Mouse (Mus musculus): ENCODE data around the gene Itga7. TPM values are rescaled to one million over a fixed set of nuclear protein-coding genes. Genes with fewer than 3 reads are reported as not detected.

Itga7 gene
- polyA plus RNA-seq, 1 experiment from 2014 or later: 2.1 TPM

DNA sequence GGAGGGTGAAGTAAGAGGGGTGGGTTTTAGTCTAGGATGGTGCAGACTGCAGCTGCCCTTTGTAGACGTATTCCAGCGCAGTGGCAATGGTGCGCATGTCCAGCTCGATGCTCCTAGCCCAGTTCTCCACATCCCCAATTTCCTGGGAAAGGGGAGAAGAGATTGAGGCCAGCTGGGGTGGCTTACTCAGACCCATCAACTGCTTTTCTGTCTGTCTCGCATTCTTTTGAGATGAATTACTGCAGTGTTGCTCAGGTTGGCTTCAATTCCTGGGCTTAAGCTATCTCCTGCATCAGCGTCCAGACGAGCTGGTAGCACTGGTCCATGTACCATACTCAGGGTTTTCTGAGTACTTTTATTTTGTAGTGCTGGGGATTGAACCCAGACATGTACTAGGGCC is 13.7 kb upstream of the Itga7 start:
- Histone ChIP-seq H3K4me1 (ENCODE audit: insufficient read depth) (peaks cover 3% of the 10 kb centered on the region; the same call in 1 of the 2 replicates), H3K9me3 (ENCODE audit: low read depth, low read length) (no peaks in the 10 kb centered on the region), H3K36me3 (ENCODE audit: insufficient read depth) (peaks cover 39% of the 10 kb centered on the region), H3K27ac (ENCODE audit: low read depth) (0 out of 2 replicates have a peak overlapping the region, but pooled peaks have one; percentile 43), H3K27me3 (ENCODE audit: insufficient read depth, low read length) (no peaks in the 10 kb centered on the region), H3K4me2 (no peak overlapping the region), H3K4me3 (ENCODE audit: low read depth, low read length) (no peak overlapping the region), H3K9ac (no peak overlapping the region)
- TF ChIP-seq CTCF (IDR thresholded peaks at IDR 0.05; ENCODE audit: low read depth): no peak
- no peak for ATAC-seq (ENCODE audit: insufficient read depth)
- DNase-seq: no peak
- 78% methylated on average over 7 of the region's 7 CpGs for WGBS

DNA sequence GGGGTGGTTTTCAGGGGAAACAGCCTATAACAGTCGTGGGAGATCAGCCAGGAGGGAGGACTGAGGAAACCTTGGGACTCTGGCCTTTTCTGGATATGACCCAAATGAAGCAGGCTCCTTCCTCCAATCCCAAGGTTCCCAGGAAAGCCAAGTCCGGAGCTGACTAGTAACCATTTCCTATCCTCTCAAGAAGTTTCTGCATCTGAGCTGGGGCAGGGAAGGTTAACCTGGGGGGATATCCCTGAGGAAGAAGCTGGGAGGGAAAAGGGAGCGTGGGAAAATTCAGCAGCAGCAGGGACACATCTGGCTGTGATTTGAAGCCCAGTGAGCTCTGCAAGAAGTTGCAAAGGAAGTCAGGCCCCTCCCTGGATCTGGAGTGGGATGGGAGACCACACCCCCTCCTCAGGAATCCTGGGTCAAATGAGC is 12.9 kb upstream of the Itga7 start:
- peak; percentile 37 for DNase-seq
- 0 out of 2 replicates have a peak overlapping the region, but pooled peaks have one; percentile 38 for H3K27ac ChIP-seq (ENCODE audit: low read depth)
- ATAC-seq (ENCODE audit: insufficient read depth): no peak
- H3K36me3 ChIP-seq (ENCODE audit: insufficient read depth): peaks cover 33% of the 10 kb centered on the region
- TF ChIP-seq CTCF (IDR thresholded peaks at IDR 0.05; ENCODE audit: low read depth): no peak
- no peak overlapping the region for H3K9ac ChIP-seq
- peaks cover 3% of the 10 kb centered on the region; the same call in 1 of the 2 replicates for H3K4me1 ChIP-seq (ENCODE audit: insufficient read depth)
- no peaks in the 10 kb centered on the region for H3K9me3 ChIP-seq (ENCODE audit: low read depth, low read length)
- H3K4me2 ChIP-seq: no peak overlapping the region
- no peak overlapping the region for H3K4me3 ChIP-seq (ENCODE audit: low read depth, low read length)
- H3K27me3 ChIP-seq (ENCODE audit: insufficient read depth, low read length): no peaks in the 10 kb centered on the region
- WGBS: 59% methylated on average over 3 of the region's 3 CpGs

DNA sequence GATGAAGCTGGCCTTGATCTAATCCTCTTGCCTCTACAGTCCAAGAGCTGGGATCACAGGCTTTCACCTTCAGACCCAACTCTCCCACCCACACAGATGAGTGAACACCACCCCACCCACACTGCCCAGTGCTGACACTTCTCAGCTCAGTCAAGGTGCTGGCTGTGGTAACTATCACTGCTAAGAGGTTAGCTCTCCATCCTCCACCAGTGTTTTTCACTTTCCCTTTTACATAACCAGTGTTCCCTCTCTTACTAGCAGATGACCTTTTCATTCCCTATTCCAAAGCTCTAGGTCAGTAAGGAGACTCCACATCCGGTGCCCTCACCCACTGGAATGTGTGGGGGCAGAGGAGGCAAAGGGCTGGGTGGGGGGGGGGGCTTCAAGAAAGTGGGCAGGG is 12.4 kb upstream of the Itga7 start:
- no peaks in the 10 kb centered on the region for H3K27me3 ChIP-seq (ENCODE audit: insufficient read depth, low read length)
- H3K9ac ChIP-seq: no peak overlapping the region
- DNase-seq (no peak), ATAC-seq (ENCODE audit: insufficient read depth) (no peak)
- H3K9me3 ChIP-seq (ENCODE audit: low read depth, low read length): no peaks in the 10 kb centered on the region
- peaks cover 31% of the 10 kb centered on the region for H3K36me3 ChIP-seq (ENCODE audit: insufficient read depth)
- H3K4me2 ChIP-seq: no peak overlapping the region
- 45% methylated on average over 1 of the region's 1 CpGs for WGBS
- no peak overlapping the region for H3K4me3 ChIP-seq (ENCODE audit: low read depth, low read length)
- peaks cover 3% of the 10 kb centered on the region; the same call in 1 of the 2 replicates for H3K4me1 ChIP-seq (ENCODE audit: insufficient read depth)
- H3K27ac ChIP-seq (ENCODE audit: low read depth): no peak overlapping the region
- no peak for TF ChIP-seq CTCF (IDR thresholded peaks at IDR 0.05; ENCODE audit: low read depth)

DNA sequence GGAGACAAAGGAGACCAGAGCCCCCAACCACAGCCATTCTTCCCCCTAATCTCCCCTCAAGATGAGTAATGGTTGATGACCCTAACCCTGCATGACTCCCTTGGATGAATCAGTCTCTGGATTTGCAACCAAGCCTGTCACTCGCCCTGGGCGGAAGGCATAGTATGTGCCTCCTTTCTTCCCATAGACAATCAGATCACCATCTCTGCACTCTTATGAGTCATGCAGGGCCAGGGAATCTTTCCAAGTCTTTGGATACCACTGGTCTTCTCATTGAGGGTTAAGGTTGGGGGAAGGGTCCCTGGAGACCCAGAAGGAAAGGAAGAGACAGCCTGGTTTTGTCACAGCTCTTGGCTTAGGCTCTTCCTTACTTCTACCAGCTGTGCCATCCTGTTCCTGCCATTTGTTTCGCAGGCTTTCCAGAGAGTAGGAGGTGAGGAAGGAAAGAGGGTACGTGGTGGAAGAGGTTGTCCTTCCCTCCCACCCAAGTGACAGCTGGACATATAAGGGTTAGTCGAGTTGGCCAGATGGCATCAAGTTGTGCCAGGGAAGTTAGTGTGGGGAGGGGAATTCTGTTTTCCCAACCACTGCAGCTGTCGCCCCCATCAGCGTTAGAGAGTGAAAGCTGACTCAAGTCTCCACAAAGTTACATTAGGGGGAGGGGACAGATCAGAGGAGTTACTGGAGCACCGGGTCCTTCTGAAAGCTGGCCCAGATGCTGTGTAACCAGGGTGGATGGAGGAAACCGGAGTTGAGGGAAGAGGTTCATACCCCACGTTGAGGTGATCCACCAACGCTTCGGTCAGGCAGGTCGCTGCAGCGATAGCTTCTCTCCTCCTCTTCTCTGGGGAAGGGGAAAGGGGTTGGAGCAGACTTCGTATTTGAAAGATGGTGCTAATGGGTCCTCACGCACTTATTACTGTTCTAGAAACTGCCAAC is 11.5 kb upstream of the Itga7 start:
- TF ChIP-seq CTCF (IDR thresholded peaks at IDR 0.05; ENCODE audit: low read depth): no peak
- ATAC-seq (ENCODE audit: insufficient read depth) (no peak), DNase-seq (no peak)
- WGBS: 61% methylated on average over 16 of the region's 16 CpGs
- Histone ChIP-seq H3K4me2 (peak overlapping the region; percentile 74), H3K4me3 (ENCODE audit: low read depth, low read length) (peak overlapping the region; percentile 76), H3K4me1 (ENCODE audit: insufficient read depth) (peaks cover 3% of the 10 kb centered on the region; the same call in 1 of the 2 replicates), H3K27ac (ENCODE audit: low read depth) (peak overlapping the region; percentile 89), H3K9ac (peak overlapping the region; percentile 69), H3K9me3 (ENCODE audit: low read depth, low read length) (no peaks in the 10 kb centered on the region), H3K36me3 (ENCODE audit: insufficient read depth) (peaks cover 22% of the 10 kb centered on the region), H3K27me3 (ENCODE audit: insufficient read depth, low read length) (no peaks in the 10 kb centered on the region)

DNA sequence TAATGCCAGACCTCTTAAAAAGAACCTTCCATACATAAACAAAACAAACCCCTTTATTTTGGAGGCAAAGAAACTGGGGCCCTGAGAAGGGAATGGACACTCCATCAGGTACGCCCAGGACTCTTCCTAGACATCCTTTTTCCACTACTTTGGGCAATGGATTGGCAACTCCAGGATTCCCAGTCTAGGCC is 10.9 kb upstream of the Itga7 start, which contains the start of gene Rdh5:
TSS of gene Rdh5 (minus strand) at position 67 of the 191 bp plus-strand sequence.
- WGBS: 8% methylated on average over 1 of the region's 1 CpGs
- H3K27me3 ChIP-seq (ENCODE audit: insufficient read depth, low read length): no peaks in the 10 kb centered on the region
- DNase-seq: no peak
- H3K4me2 ChIP-seq: peak within 1 kb of the TSS; percentile 74
- peak within 1 kb of the TSS; percentile 69 for H3K9ac ChIP-seq
- peaks cover 17% of the 10 kb centered on the region for H3K36me3 ChIP-seq (ENCODE audit: insufficient read depth)
- H3K9me3 ChIP-seq (ENCODE audit: low read depth, low read length): no peaks in the 10 kb centered on the region
- H3K4me3 ChIP-seq (ENCODE audit: low read depth, low read length): peak within 1 kb of the TSS; percentile 76
- H3K4me1 ChIP-seq (ENCODE audit: insufficient read depth): peaks cover 3% of the 10 kb centered on the region; the same call in 1 of the 2 replicates
- H3K27ac ChIP-seq (ENCODE audit: low read depth): peak within 1 kb of the TSS; percentile 89
- ATAC-seq (ENCODE audit: insufficient read depth): no peak
- no peak for TF ChIP-seq CTCF (IDR thresholded peaks at IDR 0.05; ENCODE audit: low read depth)

DNA sequence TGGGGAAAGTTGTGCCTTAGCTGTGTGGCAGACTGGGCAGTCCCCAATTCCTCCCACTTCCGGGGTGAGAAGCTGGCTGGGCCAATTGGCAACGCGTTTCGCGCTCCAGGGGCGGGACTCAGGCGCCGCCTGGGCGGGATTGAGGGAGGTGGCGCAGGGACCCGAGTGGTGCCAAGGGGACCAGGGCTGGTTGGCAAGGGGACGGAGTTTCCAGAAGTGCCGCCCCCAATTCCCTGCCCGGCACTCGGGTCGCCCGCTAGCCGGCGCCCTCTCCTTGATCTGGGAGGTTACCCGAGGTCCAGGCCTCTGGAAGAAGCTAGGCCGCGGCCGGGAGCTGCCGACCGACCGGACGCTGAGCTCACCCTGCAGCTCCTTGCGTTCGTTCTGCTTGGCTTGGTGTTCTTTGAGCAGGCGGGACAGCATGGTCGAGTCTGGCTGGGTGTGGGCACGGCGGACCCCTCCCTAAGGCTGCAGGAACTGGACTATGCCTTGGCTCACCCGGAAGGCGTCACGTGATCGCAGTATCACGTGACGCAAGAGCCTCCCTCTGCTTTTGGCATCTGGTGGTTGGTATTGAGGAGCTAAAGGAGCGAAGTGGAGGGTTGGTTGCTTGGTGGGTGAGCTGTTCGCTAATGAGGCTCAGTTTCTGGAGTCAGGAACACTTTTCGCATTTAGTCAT is 10.5 kb upstream of the Itga7 start:
- peak; percentile 95 for ATAC-seq (ENCODE audit: insufficient read depth)
- under 1% methylated on average over 39 of the region's 42 CpGs for WGBS
- peak; percentile 97 for DNase-seq
- peaks cover 3% of the 10 kb centered on the region; the same call in 1 of the 2 replicates for H3K4me1 ChIP-seq (ENCODE audit: insufficient read depth)
- peak overlapping the region; percentile 69 for H3K9ac ChIP-seq
- peak overlapping the region; percentile 76 for H3K4me3 ChIP-seq (ENCODE audit: low read depth, low read length)
- H3K36me3 ChIP-seq (ENCODE audit: insufficient read depth): peaks cover 12% of the 10 kb centered on the region
- peak; percentile 53 for TF ChIP-seq CTCF (IDR thresholded peaks at IDR 0.05; ENCODE audit: low read depth)
- peak overlapping the region; percentile 74 for H3K4me2 ChIP-seq
- H3K27ac ChIP-seq (ENCODE audit: low read depth): peak overlapping the region; percentile 89
- no peaks in the 10 kb centered on the region for H3K27me3 ChIP-seq (ENCODE audit: insufficient read depth, low read length)
- no peaks in the 10 kb centered on the region for H3K9me3 ChIP-seq (ENCODE audit: low read depth, low read length)

DNA sequence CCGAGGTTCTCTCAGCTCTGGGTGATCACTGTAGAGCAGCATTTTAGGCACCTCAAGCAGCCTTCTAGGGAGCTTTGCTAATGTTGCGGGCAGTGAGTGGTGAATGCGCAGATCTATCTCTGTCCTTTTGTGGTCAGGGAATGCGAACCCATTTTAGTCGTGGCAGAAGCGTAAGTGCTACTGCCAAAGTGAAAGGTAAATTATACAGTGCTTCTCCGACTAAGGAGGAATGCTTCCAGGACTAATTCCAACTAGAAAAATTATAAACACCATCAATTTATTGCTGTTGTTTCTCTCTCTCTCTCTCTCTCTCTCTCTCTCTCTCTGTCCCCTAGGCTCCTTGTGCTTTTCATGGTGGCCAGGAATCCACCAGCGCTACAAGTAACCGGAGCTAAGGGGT is 9.7 kb upstream of the Itga7 start, which contains the start of gene Bloc1s1:
TSS of gene Bloc1s1 (minus strand) at position 101 of the 400 bp plus-strand sequence.
- WGBS: 68% methylated on average over 9 of the region's 9 CpGs
- ATAC-seq (ENCODE audit: insufficient read depth): no peak

More for the DNA sequence above, 9.7 kb upstream of the Itga7 start, which contains the start of gene Bloc1s1:
- peaks cover 3% of the 10 kb centered on the region; the same call in 1 of the 2 replicates for H3K4me1 ChIP-seq (ENCODE audit: insufficient read depth)
- no peak for TF ChIP-seq CTCF (IDR thresholded peaks at IDR 0.05; ENCODE audit: low read depth)
- peaks cover 8% of the 10 kb centered on the region; the same call in 1 of the 2 replicates for H3K36me3 ChIP-seq (ENCODE audit: insufficient read depth)
- peak within 1 kb of the TSS; percentile 69 for H3K9ac ChIP-seq
- H3K4me3 ChIP-seq (ENCODE audit: low read depth, low read length): peak within 1 kb of the TSS; percentile 76
- no peaks in the 10 kb centered on the region for H3K9me3 ChIP-seq (ENCODE audit: low read depth, low read length)
- DNase-seq: no peak
- H3K4me2 ChIP-seq: peak within 1 kb of the TSS; percentile 74
- peak within 1 kb of the TSS; percentile 89 for H3K27ac ChIP-seq (ENCODE audit: low read depth)
- H3K27me3 ChIP-seq (ENCODE audit: insufficient read depth, low read length): no peaks in the 10 kb centered on the region

Measured in lung, embryonic 14.5 days (tissue).